Mouse (Mus musculus): ENCODE measurements around the gene Rasa3. TPM values are rescaled to one million over a fixed set of nuclear protein-coding genes. Genes with fewer than 3 reads are reported as not detected.

Rasa3 gene
- total and polyA plus RNA-seq, 3 experiments = 22.4 to 28.0 TPM; not detected in 1

DNA sequence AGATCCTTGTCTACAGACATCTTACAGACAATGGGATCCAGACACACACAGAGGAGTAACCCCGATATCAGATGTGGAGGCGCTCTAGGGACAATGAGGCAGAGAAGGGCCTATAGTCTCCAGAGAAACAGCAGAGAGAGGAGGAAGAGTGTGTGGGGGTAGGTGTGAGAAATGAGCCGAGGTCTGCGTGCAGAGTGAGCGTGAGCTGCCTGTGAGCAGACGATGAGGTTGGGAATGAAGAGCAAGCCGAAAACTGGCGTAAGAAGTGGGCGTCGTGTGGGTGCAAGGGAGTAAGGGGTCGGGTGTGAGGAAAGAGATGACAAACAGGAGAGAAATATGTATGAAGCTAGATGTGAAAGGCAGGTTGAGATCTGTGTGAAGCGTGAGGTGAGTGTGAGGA is 65.7 kb downstream of the Rasa3 start:
- no peak overlapping the region for H3K4me3 ChIP-seq (ENCODE audit: control insufficient read depth in 1 of 2, insufficient read depth in 1 of 2, low read depth in 2 of 2, low read length in 2 of 2)
- H3K27me3 ChIP-seq (ENCODE audit: control insufficient read depth in 1 of 2, insufficient read depth in 2 of 2, low read length in 2 of 2) = no peaks in the 10 kb centered on the region
- H3K9ac ChIP-seq (ENCODE audit: control insufficient read depth, low read depth, low read length, poor library complexity, severe bottlenecking) = no peak overlapping the region
- no peaks in the 10 kb centered on the region; a peak in 1 of 4 replicates for H3K36me3 ChIP-seq (ENCODE audit: control insufficient read depth in 1 of 2, insufficient read depth in 2 of 2, low read length in 2 of 2)
- DNase-seq (ENCODE audit: low read depth, low spot score) = no peak
- no peaks in the 10 kb centered on the region for H3K4me1 ChIP-seq (ENCODE audit: control insufficient read depth in 1 of 2, insufficient read depth in 2 of 2, low read length in 2 of 2)
- no peak for TF ChIP-seq POLR2A (IDR thresholded peaks at IDR 0.05; ENCODE audit: control insufficient read depth in 1 of 2, insufficient read depth in 1 of 2, low read depth in 1 of 2, low read length in 2 of 2, poor library complexity in 1 of 2)
- no peak for TF ChIP-seq TAL1 (IDR thresholded peaks at IDR 0.05; ENCODE audit: low read length)
- no peak for TF ChIP-seq ZKSCAN1 (IDR thresholded peaks at IDR 0.05; ENCODE audit: low read depth, low read length)
- TF ChIP-seq SIN3A (IDR thresholded peaks at IDR 0.05; ENCODE audit: low read length) = no peak
- TF ChIP-seq CTCF (IDR thresholded peaks at IDR 0.05 in 2 of 3, conservative IDR thresholded peaks at IDR 0.05 in 1 of 3; ENCODE audit: control insufficient read depth in 1 of 3, insufficient read depth in 1 of 3, low read depth in 2 of 3, low read length in 3 of 3, poor library complexity in 1 of 3, severe bottlenecking in 1 of 3) = no peak
- TF ChIP-seq CHD2 (IDR thresholded peaks at IDR 0.05; ENCODE audit: low read length) = no peak
- TF ChIP-seq HCFC1 (IDR thresholded peaks at IDR 0.05; ENCODE audit: low read depth, low read length) = no peak
- TF ChIP-seq ZNF384 (IDR thresholded peaks at IDR 0.05; ENCODE audit: low read depth, low read length) = no peak
- no peak for TF ChIP-seq TCF12 (IDR thresholded peaks at IDR 0.05; ENCODE audit: low read depth, low read length)
- no peak for TF ChIP-seq NELFE (IDR thresholded peaks at IDR 0.05; ENCODE audit: low read depth, low read length)
- TF ChIP-seq MXI1 (IDR thresholded peaks at IDR 0.05; ENCODE audit: low read depth, low read length) = no peak
- TF ChIP-seq MAFK (IDR thresholded peaks at IDR 0.05; ENCODE audit: borderline replicate concordance, low read depth, low read length) = no peak
- no peak overlapping the region for H3K27ac ChIP-seq (ENCODE audit: control insufficient read depth, low read depth, low read length)
- H3K79me2 ChIP-seq (ENCODE audit: control insufficient read depth, insufficient read depth, low read length, poor library complexity) = no peaks in the 10 kb centered on the region
- H3K9me3 ChIP-seq (replicated peaks; ENCODE audit: insufficient read depth, low read length) = no peaks in the 10 kb centered on the region

DNA sequence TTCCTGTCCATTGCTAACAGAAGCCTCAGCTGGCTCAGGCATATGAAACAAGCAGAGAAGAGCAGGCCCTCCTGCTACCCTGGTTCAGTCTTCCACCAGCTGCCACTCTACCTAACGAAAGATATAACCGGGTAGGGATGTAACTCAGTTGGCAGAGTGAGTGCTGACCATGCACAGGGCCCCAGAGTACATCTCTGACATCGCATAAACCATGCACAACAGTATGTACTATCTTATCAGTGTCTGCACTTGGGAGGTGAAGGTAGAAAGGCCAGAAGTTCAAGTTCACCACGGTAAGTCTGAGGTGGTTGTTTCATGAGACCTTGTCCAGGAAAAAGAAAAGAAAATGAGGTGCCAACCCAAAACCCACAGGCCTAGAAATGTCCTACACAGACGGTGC is 67.4 kb downstream of the Rasa3 start:
- Histone ChIP-seq H3K9ac (ENCODE audit: control insufficient read depth, low read depth, low read length, poor library complexity, severe bottlenecking) (no peak overlapping the region), H3K4me3 (ENCODE audit: control insufficient read depth in 1 of 2, insufficient read depth in 1 of 2, low read depth in 2 of 2, low read length in 2 of 2) (no peak overlapping the region), H3K79me2 (ENCODE audit: control insufficient read depth, insufficient read depth, low read length, poor library complexity) (no peaks in the 10 kb centered on the region), H3K27me3 (ENCODE audit: control insufficient read depth in 1 of 2, insufficient read depth in 2 of 2, low read length in 2 of 2) (no peaks in the 10 kb centered on the region), H3K9me3 (replicated peaks; ENCODE audit: insufficient read depth, low read length) (no peaks in the 10 kb centered on the region), H3K36me3 (ENCODE audit: control insufficient read depth in 1 of 2, insufficient read depth in 2 of 2, low read length in 2 of 2) (no peaks in the 10 kb centered on the region; a peak in 1 of 4 replicates), H3K27ac (ENCODE audit: control insufficient read depth, low read depth, low read length) (no peak overlapping the region), H3K4me1 (ENCODE audit: control insufficient read depth in 1 of 2, insufficient read depth in 2 of 2, low read length in 2 of 2) (no peaks in the 10 kb centered on the region)
- TF ChIP-seq MEF2A (IDR thresholded peaks at IDR 0.05; ENCODE audit: extremely low read depth, insufficient replicate concordance, low read depth, low read length, poor library complexity, severe bottlenecking) (no peak), ZC3H11A (IDR thresholded peaks at IDR 0.05; ENCODE audit: low read depth, low read length) (no peak), GATA1 (IDR thresholded peaks at IDR 0.05; ENCODE audit: low read depth, low read length) (no peak), MAZ (IDR thresholded peaks at IDR 0.05; ENCODE audit: low read depth, low read length) (no peak), NELFE (IDR thresholded peaks at IDR 0.05; ENCODE audit: low read depth, low read length) (no peak)
- DNase-seq (ENCODE audit: low read depth, low spot score) = no peak

- Histone ChIP-seq H3K4me1 (ENCODE audit: control insufficient read depth in 1 of 2, insufficient read depth in 2 of 2, low read length in 2 of 2) (no peaks in the 10 kb centered on the region), H3K9ac (ENCODE audit: control insufficient read depth, low read depth, low read length, poor library complexity, severe bottlenecking) (no peak overlapping the region), H3K4me3 (ENCODE audit: control insufficient read depth in 1 of 2, insufficient read depth in 1 of 2, low read depth in 2 of 2, low read length in 2 of 2) (no peak overlapping the region), H3K27ac (ENCODE audit: control insufficient read depth, low read depth, low read length) (no peak overlapping the region), H3K9me3 (replicated peaks; ENCODE audit: insufficient read depth, low read length) (no peaks in the 10 kb centered on the region), H3K79me2 (ENCODE audit: control insufficient read depth, insufficient read depth, low read length, poor library complexity) (no peaks in the 10 kb centered on the region), H3K27me3 (ENCODE audit: control insufficient read depth in 1 of 2, insufficient read depth in 2 of 2, low read length in 2 of 2) (no peaks in the 10 kb centered on the region), H3K36me3 (ENCODE audit: control insufficient read depth in 1 of 2, insufficient read depth in 2 of 2, low read length in 2 of 2) (no peaks in the 10 kb centered on the region; a peak in 1 of 4 replicates)
- DNase-seq (ENCODE audit: low read depth, low spot score) = no peak
- no peak for TF ChIP-seq MAX (IDR thresholded peaks at IDR 0.05; ENCODE audit: low read length)
- no peak for TF ChIP-seq ELF1 (IDR thresholded peaks at IDR 0.05; ENCODE audit: low read depth, low read length)
- no peak for TF ChIP-seq ZMIZ1 (IDR thresholded peaks at IDR 0.05; ENCODE audit: low read depth, low read length)
- no peak for TF ChIP-seq TBP (IDR thresholded peaks at IDR 0.05; ENCODE audit: low read depth, low read length)
- TF ChIP-seq CHD1 (IDR thresholded peaks at IDR 0.05; ENCODE audit: low read depth, low read length) = no peak
- TF ChIP-seq E2F4 (IDR thresholded peaks at IDR 0.05; ENCODE audit: borderline replicate concordance, low read depth, low read length) = no peak
- no peak for TF ChIP-seq CHD2 (IDR thresholded peaks at IDR 0.05; ENCODE audit: low read length)
- no peak for TF ChIP-seq ZC3H11A (IDR thresholded peaks at IDR 0.05; ENCODE audit: low read depth, low read length)
- TF ChIP-seq JUND (IDR thresholded peaks at IDR 0.05; ENCODE audit: low read depth, low read length) = no peak
- no peak for TF ChIP-seq POLR2AphosphoS5 (IDR thresholded peaks at IDR 0.05; ENCODE audit: borderline replicate concordance, low read depth, low read length)
- no peak for TF ChIP-seq ZKSCAN1 (IDR thresholded peaks at IDR 0.05; ENCODE audit: low read depth, low read length)
- TF ChIP-seq MAZ (IDR thresholded peaks at IDR 0.05; ENCODE audit: low read depth, low read length) = no peak
Observed at GRCm38 (mm10) chr8:13608946-13609345, 68.5 kb downstream of the Rasa3 start.

Data from MEL (cell line).